Mouse (Mus musculus) midbrain, embryonic 10.5 days (tissue): ENCODE data around the gene Ing4. TPM values are rescaled to one million over a fixed set of nuclear protein-coding genes. Genes with fewer than 3 reads are reported as not detected.

Experiments used
- DNase-seq: peaks from one replicate; pipeline ENCODE4 v3.0.0-alpha.2; 2017; ENCODE audit warnings: low spot score
- H3K27ac ChIP-seq: fragments of 300-500 bp; sonication (generic); replicated peaks from 2 replicates; pipeline ENCODE4 v1.5.1; 2016; ENCODE audit warnings: mild to moderate bottlenecking
- H3K27me3 ChIP-seq: fragments of 300-500 bp; sonication (generic); 2 replicates; pipeline ENCODE4 v1.6.1; 2016; ENCODE audit warnings: low read depth, mild to moderate bottlenecking; ENCODE audit not compliant: poor library complexity, severe bottlenecking
- H3K36me3 ChIP-seq: fragments of 300-500 bp; sonication (generic); 2 replicates; pipeline ENCODE4 v1.6.1; 2016; ENCODE audit warnings: mild to moderate bottlenecking, moderate library complexity
- H3K4me1 ChIP-seq: fragments of 300-500 bp; sonication (generic); 2 replicates; pipeline ENCODE4 v1.6.1; 2016
- H3K4me3 ChIP-seq: fragments of 300-500 bp; sonication (generic); 2 replicates; pipeline ENCODE4 v1.5.1; 2016; ENCODE audit warnings: mild to moderate bottlenecking, moderate library complexity
- H3K9me3 ChIP-seq: fragments of 300-500 bp; sonication (generic); replicated peaks from 2 replicates; pipeline ENCODE4 v1.6.1; 2016; ENCODE audit warnings: mild to moderate bottlenecking
- WGBS: fragments of 180-500 bp; shearing (Covaris S2); methylation state at CpG from one replicate; pipeline ENCODE4 v1.1.7; 2016; 5-methylcytosine and 5-hydroxymethylcytosine counted together
- polyA plus RNA-seq: library from polyadenylated mRNA; unstranded; fragments of >200 nt; fragmentation: Nextera tagmentation; extraction: Ambion mirVana; gene quantifications from 2 replicates; pipeline ENCODE4 v1.2.1, GENCODE M21; 2016

Ing4 gene
- polyA plus RNA-seq, result 121 and 149 TPM in 2 replicates

DNA sequence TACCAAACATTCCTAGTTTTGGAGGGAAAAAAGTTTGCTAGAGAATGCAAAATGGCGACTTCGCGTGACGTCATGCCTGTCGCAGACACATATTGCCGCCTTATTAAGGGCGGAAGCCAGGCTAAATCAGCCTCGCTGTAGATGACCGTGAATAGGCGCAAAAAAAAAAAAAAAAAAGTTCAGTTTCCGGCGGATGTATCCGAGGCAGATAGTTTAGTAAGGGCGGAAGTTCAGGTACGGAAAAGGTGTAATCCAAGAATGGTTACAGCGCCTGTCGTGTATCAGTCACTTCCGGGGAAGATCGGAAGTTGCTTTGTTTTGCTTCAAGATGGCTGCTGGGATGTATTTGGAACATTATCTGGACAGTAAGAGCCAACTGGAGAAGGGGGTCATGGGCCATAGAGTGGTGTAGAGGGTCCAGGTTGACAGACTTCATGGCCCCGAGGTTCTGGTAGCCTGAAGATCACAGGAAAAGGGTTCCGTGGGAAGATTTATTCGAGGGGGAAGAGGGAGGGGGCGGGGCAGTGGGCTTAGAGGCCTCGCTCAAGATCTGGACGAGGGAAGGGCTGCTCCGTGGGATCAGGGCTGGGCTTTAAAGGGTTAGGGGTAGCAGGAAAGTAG lies at the start of gene Ing4:
Gene Ing4, plus strand, starts transcription at position 228 of the 621 bp plus-strand sequence.
- Histone ChIP-seq H3K27me3 (no peaks in the 10 kb centered on the region), H3K27ac (peak within 1 kb of the TSS; percentile 90), H3K9me3 (no peaks in the 10 kb centered on the region), H3K4me3 (peak within 1 kb of the TSS; percentile 79), H3K36me3 (peaks cover 65% of the 10 kb centered on the region), H3K4me1 (peaks cover 24% of the 10 kb centered on the region)
- WGBS, result under 1% methylated on average over 26 of the region's 26 CpGs
- peak; percentile 90 for DNase-seq

DNA sequence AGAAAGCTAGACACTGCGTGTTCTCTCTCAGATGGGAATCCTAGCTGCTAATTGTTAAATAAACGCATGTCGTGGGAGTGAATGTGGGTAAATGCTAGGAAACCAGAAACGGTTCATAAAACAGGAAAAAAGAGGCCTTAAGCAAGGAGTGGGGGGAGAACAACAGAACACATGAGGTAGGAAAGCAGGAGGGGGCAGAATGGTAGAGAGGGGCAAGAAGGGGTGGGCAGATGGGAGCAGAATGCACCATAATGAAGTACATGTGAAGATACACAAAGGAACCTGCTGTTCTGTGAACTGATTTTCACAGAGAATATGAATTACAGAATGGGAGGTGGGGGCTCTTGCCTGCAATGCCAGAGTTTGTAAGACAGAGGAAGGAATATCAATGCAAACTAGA lies 47.3 kb upstream of the Ing4 start:
- H3K27me3 ChIP-seq, result peaks cover 63% of the 10 kb centered on the region
- H3K4me3 ChIP-seq, result no peak overlapping the region
- H3K9me3 ChIP-seq, result peaks cover 12% of the 10 kb centered on the region
- DNase-seq, result no peak
- no peak overlapping the region for H3K27ac ChIP-seq
- H3K36me3 ChIP-seq, result no peaks in the 10 kb centered on the region
- peaks cover 21% of the 10 kb centered on the region for H3K4me1 ChIP-seq
- 91% methylated on average over 4 of the region's 4 CpGs for WGBS

DNA sequence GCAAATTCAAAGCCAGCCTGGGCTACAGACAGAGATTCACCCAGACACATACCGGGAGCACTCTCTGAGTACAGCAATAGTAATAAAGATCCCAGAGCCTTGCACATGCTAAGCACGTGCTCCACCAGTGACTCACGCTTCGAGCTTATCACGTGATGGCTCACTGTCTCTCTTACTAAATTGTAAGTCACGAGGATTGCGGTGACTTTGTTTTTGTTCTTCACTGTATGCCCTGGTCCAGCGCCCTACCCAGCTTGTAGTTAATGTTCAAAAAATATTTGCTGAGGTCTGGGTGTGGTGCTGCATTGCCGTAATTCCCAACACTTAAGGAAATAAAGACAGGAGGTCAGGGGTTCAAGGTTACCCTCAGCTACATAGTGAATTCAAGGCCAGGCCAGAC lies 46.2 kb upstream of the Ing4 start:
- peaks cover 30% of the 10 kb centered on the region for H3K4me1 ChIP-seq
- no peak for DNase-seq
- H3K27me3 ChIP-seq, result peaks cover 74% of the 10 kb centered on the region
- H3K4me3 ChIP-seq, result no peak overlapping the region
- peaks cover 12% of the 10 kb centered on the region for H3K9me3 ChIP-seq
- no peak overlapping the region for H3K27ac ChIP-seq
- no peaks in the 10 kb centered on the region for H3K36me3 ChIP-seq
- whole genome bisulfite sequencing, result 89% methylated on average over 9 of the region's 9 CpGs

DNA sequence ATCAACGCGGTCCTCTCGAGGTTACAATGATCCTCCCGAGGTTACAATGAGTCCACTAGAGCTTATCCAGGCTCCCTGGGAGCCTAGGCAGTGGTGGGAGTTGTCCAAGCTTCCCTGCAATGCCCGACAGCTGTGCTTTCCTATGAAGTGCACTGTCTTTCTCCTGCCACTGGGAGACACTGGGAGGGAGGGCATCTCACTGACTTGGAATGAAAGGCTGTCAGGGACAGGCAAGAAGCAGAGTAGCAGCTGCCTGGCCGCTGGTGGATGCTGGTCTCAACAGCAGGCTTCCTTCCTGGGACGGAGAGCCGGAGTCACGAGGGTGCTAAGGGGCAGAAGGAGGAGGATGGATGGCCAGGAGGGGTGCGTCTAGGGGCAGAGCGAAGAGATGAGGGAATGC lies 45.7 kb upstream of the Ing4 start:
- H3K27ac ChIP-seq, result 0 out of 2 replicates have a peak overlapping the region, but pooled peaks have one; percentile 6
- H3K27me3 ChIP-seq, result peaks cover 79% of the 10 kb centered on the region
- DNase-seq, result peak; percentile 53
- peak overlapping the region; percentile 34 for H3K4me3 ChIP-seq
- H3K36me3 ChIP-seq, result no peaks in the 10 kb centered on the region
- H3K4me1 ChIP-seq, result peaks cover 30% of the 10 kb centered on the region
- 8% methylated on average over 11 of the region's 11 CpGs for WGBS
- H3K9me3 ChIP-seq, result peaks cover 12% of the 10 kb centered on the region

DNA sequence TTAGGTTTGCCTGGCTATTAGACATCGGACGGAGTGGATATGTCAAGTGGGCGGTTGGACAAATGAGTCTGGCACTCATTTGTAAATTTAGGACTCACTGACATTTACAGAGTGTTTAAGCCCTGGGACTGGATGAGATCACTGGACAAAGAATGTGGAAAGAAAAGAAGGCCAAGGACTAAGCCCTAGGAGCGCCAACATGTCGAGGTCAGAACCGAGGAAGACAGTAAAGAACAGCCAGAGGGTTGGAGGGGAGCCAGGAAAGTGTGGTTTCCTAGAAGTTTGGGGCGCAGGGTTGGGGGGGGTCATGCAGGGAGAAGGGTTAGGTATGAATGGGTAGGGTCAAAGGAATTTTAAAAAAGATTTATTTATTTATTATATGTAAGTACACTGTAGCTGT lies 44.3 kb upstream of the Ing4 start:
- 89% methylated on average over 7 of the region's 7 CpGs for WGBS
- H3K4me3 ChIP-seq, result no peak overlapping the region
- H3K4me1 ChIP-seq, result peaks cover 30% of the 10 kb centered on the region
- DNase-seq, result no peak
- H3K27ac ChIP-seq, result no peak overlapping the region
- peaks cover 93% of the 10 kb centered on the region for H3K27me3 ChIP-seq
- H3K36me3 ChIP-seq, result no peaks in the 10 kb centered on the region
- peaks cover 5% of the 10 kb centered on the region for H3K9me3 ChIP-seq

DNA sequence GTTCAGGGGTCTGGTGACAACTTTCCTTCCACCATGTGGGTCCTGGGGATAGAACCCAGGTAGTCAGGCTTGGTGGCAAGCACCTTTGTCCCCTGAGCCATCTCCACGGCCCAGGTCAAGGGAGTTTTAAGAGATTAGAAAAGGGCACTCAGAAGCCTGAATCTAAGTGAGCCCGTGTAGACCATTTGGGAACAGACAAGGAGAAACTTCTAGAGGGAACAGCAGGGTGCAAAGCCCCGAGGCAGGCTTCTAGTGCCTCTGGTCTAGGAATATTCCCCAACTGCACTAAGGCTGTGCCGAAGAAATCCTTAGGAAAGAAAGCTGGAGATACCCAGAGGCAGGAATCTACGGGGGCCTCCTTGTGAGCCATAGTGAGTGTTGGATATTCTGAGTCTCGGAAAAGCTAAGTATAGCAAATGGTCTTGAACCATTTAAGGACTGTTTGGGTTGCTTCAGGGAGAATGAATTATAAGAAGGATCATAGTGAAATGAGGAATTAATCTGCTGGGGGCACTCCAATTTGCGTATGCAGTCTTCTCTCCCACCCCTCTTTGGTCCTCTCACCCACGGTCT lies 43.6 kb upstream of the Ing4 start:
- H3K4me3 ChIP-seq, result peak overlapping the region; percentile 67
- 52% methylated on average over 8 of the region's 8 CpGs for WGBS
- H3K27me3 ChIP-seq, result peaks cover 99% of the 10 kb centered on the region
- H3K27ac ChIP-seq, result no peak overlapping the region
- H3K36me3 ChIP-seq, result no peaks in the 10 kb centered on the region
- H3K9me3 ChIP-seq, result no peaks in the 10 kb centered on the region; the same call in 1 of the 2 replicates
- DNase-seq, result no peak
- H3K4me1 ChIP-seq, result peaks cover 30% of the 10 kb centered on the region

DNA sequence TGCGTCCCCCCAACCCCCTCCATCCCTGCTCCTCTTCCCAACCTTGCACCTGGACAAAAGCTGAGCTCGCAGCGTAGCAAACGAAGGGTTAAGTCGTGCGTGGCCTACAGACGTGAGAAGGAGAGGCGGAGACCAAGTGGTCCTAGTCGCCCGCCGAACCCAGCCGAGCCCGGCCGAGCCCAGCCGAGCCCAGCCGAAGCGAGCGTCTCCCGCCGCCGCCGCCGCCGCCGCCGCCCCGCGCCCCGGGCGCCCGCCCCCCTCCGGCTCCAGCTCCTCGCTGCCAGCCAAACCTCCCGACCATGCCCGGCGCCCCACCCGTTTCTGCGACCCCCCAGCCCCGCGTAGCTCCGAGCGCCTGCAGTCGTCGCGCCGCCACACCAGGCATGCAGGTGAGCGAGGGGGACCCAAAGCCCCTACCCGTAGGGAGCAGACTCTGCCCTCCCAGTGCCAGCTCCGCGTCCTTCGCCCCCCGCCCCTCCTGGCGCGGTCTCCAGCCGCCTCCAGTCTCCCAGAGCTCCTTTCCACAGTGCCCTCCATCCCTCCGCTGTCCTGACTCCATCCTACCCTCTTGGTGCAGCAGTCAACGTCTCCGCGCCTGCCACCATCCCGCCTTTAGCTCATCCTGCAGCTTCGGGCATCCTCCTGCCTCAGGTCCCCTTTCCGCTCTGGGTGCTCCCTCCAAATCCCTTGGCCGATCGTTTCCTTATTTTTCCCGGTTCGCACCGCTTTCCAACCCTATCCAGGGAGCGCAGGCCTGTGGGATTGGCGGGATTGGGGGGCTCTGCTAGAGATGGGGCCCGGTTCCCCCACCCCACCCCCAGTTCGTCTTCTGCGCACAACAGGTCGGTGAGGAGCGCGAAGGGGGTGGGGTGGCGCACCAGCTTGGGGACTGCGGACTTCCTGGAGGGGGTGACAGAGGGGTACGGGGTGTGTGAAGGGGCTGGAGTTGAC lies 42.7 kb upstream of the Ing4 start, which contains the start of gene Pianp:
Gene Pianp, plus strand, starts transcription at position 144 of the 951 bp plus-strand sequence.
- Histone ChIP-seq H3K27me3 (peaks cover 100% of the 10 kb centered on the region), H3K9me3 (no peaks in the 10 kb centered on the region), H3K4me1 (peaks cover 30% of the 10 kb centered on the region), H3K36me3 (no peaks in the 10 kb centered on the region), H3K4me3 (peak within 1 kb of the TSS; percentile 67), H3K27ac (peak within 1 kb of the TSS; percentile 75)
- DNase-seq, result peak; percentile 76
- WGBS, result under 1% methylated on average over 69 of the region's 78 CpGs

DNA sequence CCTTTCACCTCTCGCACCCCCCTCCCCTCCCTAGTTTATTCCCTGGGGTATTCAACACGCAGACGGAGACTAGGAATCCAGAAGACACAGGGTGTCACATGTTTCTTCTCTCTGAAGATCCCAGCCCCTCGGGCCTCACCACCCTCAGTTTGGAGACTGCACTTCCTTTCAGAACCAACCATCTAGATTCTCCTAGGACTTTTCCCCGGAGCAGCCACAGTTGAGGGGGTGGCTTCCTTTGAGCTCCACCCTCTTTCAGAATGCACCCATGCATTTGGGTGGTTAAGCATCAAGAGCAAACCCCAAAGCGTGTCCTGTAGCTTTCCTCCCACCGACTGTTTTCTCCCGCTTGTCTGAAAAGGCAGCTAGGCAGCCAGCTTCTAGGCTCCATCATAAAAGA lies 41.5 kb upstream of the Ing4 start:
- 9% methylated on average over 8 of the region's 8 CpGs for WGBS
- Histone ChIP-seq H3K9me3 (no peaks in the 10 kb centered on the region), H3K4me1 (peaks cover 30% of the 10 kb centered on the region), H3K27me3 (peaks cover 96% of the 10 kb centered on the region), H3K36me3 (no peaks in the 10 kb centered on the region), H3K27ac (no peak overlapping the region), H3K4me3 (peak overlapping the region; percentile 67)
- DNase-seq, result no peak

DNA sequence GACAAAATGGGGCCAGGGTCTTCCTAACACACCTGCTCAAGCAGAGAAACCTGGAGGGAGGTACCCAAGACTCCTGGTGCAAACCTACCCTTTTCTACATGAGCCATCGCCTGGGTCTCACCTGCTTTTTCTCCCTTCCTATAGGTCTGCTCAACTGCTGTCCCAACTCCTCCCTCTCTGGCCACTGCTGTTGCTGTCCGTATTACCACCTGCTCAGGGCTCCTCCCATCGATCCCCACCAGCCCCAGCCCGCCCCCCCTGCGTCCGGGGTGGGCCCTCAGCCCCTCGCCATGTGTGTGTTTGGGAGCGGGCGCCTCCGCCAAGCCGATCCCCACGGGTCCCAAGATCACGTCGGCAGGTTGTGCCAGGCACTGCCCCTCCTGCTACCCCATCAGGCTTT lies 40.5 kb upstream of the Ing4 start:
- peaks cover 32% of the 10 kb centered on the region for H3K4me1 ChIP-seq
- no peak for DNase-seq
- H3K36me3 ChIP-seq, result no peaks in the 10 kb centered on the region
- peaks cover 86% of the 10 kb centered on the region for H3K27me3 ChIP-seq
- 37% methylated on average over 13 of the region's 14 CpGs for WGBS
- H3K4me3 ChIP-seq, result no peak overlapping the region
- no peaks in the 10 kb centered on the region for H3K9me3 ChIP-seq
- no peak overlapping the region for H3K27ac ChIP-seq

DNA sequence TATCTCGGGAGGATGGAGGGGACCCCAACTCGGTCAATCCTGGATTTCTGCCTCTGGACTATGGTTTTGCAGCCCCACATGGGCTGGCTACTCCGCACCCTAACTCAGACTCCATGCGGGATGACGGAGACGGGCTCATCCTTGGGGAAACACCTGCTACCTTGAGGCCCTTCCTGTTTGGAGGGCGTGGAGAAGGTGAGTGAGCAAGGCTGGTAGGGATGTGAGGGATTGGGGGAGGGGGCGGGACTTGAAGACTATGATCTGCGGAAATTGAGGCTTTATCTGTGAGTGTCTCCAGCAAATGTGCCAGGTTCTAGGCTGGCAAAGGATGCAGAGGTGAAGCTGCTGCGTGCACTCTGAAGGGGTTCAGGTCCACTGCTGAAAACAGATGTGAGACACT lies 40.0 kb upstream of the Ing4 start:
- peaks cover 32% of the 10 kb centered on the region for H3K4me1 ChIP-seq
- WGBS, result 41% methylated on average over 10 of the region's 10 CpGs
- H3K9me3 ChIP-seq, result no peaks in the 10 kb centered on the region
- H3K27ac ChIP-seq, result no peak overlapping the region
- DNase-seq, result no peak
- H3K4me3 ChIP-seq, result no peak overlapping the region
- H3K27me3 ChIP-seq, result peaks cover 81% of the 10 kb centered on the region
- H3K36me3 ChIP-seq, result no peaks in the 10 kb centered on the region

DNA sequence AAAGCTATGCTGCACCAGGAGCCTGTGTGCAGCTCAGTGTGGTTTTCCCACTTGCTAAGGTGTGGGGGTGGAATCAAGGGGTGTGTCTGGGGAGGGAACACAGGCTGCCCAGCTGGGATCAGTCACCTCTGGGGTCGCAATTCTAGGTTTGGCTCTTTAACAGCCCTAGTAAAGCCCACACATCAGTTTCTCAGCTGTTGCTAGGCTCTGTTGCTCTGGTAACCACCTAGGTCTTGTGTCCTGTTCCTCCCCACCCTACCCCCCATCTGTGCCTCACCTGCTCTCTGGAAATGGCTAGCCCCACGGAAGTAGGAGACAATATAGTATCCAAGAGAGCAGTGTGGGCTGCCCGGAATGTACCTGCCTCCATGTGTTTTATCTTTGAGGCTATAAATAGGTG lies 35.9 kb upstream of the Ing4 start:
- no peak overlapping the region for H3K27ac ChIP-seq
- no peak for DNase-seq
- H3K4me3 ChIP-seq, result no peak overlapping the region
- H3K27me3 ChIP-seq, result peaks cover 40% of the 10 kb centered on the region
- H3K9me3 ChIP-seq, result no peaks in the 10 kb centered on the region
- no peaks in the 10 kb centered on the region for H3K36me3 ChIP-seq
- peaks cover 24% of the 10 kb centered on the region for H3K4me1 ChIP-seq
- WGBS, result 68% methylated on average over 3 of the region's 3 CpGs

DNA sequence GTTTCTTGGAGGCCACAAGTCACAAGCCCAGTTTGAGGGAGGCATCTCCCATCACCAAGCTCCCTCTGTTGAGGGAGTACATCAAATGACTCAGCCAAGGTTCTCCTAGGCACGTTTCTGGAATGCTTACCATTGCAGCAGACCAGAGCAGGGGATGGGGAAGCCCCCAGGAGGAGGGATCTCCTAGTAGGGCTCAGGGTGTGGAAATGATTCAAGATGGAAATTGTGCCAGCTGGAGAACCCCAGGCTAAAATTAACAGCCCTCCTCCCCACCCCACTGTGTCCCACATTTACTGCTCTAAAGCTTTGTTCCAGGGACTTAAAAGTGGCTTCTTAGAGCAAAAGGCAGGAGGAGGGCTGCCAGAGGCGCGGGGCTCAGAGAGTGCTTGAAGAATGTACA lies 34.5 kb upstream of the Ing4 start:
- Histone ChIP-seq H3K36me3 (no peaks in the 10 kb centered on the region), H3K4me3 (no peak overlapping the region), H3K4me1 (peaks cover 29% of the 10 kb centered on the region), H3K9me3 (no peaks in the 10 kb centered on the region), H3K27ac (no peak overlapping the region), H3K27me3 (peaks cover 26% of the 10 kb centered on the region)
- WGBS, result 41% methylated on average over 3 of the region's 3 CpGs
- DNase-seq, result no peak
